Mouse (Mus musculus): Measurements from ENCODE around the gene Plxna2. TPM values are rescaled to one million over a fixed set of nuclear protein-coding genes. Genes with fewer than 3 reads are reported as not detected.

Gene Plxna2
- polyA plus RNA-seq, 1 experiment from 2014 or later, result 48.3 TPM

DNA sequence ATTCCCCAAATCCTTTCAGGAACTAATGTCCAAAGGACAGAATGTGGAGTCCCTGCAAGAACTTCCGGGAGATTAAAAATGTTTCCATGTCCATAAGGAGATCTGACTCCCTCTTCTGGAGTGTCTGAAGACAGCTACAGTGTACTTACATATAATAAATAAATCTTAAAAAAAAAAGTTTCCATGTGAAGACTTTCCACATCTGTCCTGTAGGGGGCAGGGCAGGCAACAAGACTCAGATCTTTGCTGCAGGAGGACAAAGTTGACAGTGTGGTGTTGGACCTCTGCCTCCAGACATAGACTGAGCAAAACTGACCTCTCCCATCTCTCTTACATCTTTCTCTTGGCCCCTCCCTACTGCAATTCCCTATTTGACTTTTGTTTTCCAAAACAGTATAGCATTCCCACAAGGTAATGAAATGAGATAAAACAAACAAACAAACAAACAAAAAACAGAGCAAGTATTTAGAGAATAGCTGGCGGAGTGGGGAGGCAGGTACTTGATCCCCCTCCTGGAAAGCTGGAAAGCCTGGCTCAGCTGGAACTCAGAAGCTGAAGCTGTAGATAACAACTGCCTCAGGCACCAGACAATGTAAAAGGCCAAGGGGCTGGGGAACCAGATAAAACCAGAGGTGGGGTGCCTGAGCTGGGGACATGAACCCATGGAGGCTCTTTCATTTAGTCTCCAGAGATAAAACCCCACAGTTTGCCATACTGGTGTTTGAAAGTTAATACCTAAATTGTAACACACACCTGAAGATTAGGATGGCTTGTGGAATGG, 143.6 kb downstream of the Plxna2 start:
- Histone ChIP-seq H3K4me1 (replicated peaks; ENCODE audit: control insufficient read depth, insufficient read depth, low read length) (no peaks in the 10 kb centered on the region), H3K4me2 (replicated peaks) (no peak overlapping the region), H3K4me3 (replicated peaks; ENCODE audit: low read length) (no peak overlapping the region), H3K27me3 (ENCODE audit: control insufficient read depth, insufficient read depth, low read length) (no peaks in the 10 kb centered on the region), H3K9me3 (ENCODE audit: control insufficient read depth, low read length) (no peaks in the 10 kb centered on the region), H3K27ac (no peak overlapping the region), H3K36me3 (replicated peaks; ENCODE audit: control insufficient read depth, insufficient read depth) (peaks cover 87% of the 10 kb centered on the region), H3K9ac (no peak overlapping the region)
- ATAC-seq (ENCODE audit: low FRiP score) (no peak), DNase-seq (ENCODE audit: low spot score) (no peak)
- WGBS, result 90% methylated on average over 2 of the region's 2 CpGs

DNA sequence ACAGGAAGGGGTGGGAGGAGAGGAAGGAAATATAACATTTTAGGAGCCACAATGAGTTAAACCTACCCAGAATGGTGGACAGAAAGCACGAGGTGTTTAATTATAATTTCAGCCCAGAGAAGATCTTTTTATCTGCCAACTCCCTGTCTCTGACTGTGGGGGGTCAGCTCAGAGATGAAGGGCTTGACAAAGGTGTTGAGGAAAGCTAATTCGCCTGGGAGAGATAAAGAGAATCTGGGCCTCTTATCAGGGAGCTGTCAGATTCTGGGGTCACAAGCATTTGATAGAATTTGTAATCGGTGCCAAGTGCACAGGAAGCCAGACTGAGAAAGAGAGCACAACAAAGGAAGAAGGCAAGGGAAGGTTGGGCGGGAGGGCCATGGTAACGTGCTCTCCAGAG, 144.9 kb downstream of the Plxna2 start:
- no peaks in the 10 kb centered on the region for H3K27me3 ChIP-seq (ENCODE audit: control insufficient read depth, insufficient read depth, low read length)
- ATAC-seq (ENCODE audit: low FRiP score) (no peak), DNase-seq (ENCODE audit: low spot score) (no peak)
- 76% methylated on average over 5 of the region's 5 CpGs for WGBS
- no peak overlapping the region for H3K4me3 ChIP-seq (replicated peaks; ENCODE audit: low read length)
- no peak overlapping the region for H3K9ac ChIP-seq
- no peaks in the 10 kb centered on the region for H3K4me1 ChIP-seq (replicated peaks; ENCODE audit: control insufficient read depth, insufficient read depth, low read length)
- H3K36me3 ChIP-seq (replicated peaks; ENCODE audit: control insufficient read depth, insufficient read depth), result peaks cover 90% of the 10 kb centered on the region
- no peaks in the 10 kb centered on the region for H3K9me3 ChIP-seq (ENCODE audit: control insufficient read depth, low read length)
- H3K27ac ChIP-seq, result no peak overlapping the region
- no peak overlapping the region for H3K4me2 ChIP-seq (replicated peaks)

DNA sequence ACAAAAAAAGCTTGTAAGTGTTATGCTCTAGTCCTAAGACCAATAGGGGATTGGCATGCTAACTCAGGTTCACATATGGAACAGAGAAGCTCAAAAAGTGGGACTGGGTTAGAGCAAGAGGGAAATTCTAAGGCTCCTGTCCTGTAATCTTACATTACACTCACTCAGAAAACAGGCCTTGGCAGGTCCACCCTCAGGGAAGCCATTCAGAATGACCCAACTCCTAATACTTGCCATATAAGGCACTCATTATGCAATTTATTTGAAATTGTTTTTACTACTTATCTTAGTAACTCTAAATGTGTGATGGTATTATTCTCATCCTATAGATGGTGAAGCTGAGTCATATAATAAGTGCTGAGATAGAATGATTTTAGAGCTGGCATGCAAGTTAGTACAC, 146.9 kb downstream of the Plxna2 start:
- H3K9me3 ChIP-seq (ENCODE audit: control insufficient read depth, low read length), result no peaks in the 10 kb centered on the region
- no peak overlapping the region for H3K4me3 ChIP-seq (replicated peaks; ENCODE audit: low read length)
- peaks cover 87% of the 10 kb centered on the region for H3K36me3 ChIP-seq (replicated peaks; ENCODE audit: control insufficient read depth, insufficient read depth)
- no peak overlapping the region for H3K9ac ChIP-seq
- H3K27ac ChIP-seq, result no peak overlapping the region
- no peak for ATAC-seq (ENCODE audit: low FRiP score)
- H3K27me3 ChIP-seq (ENCODE audit: control insufficient read depth, insufficient read depth, low read length), result no peaks in the 10 kb centered on the region
- H3K4me1 ChIP-seq (replicated peaks; ENCODE audit: control insufficient read depth, insufficient read depth, low read length), result no peaks in the 10 kb centered on the region
- no peak for DNase-seq (ENCODE audit: low spot score)
- no peak overlapping the region for H3K4me2 ChIP-seq (replicated peaks)

DNA sequence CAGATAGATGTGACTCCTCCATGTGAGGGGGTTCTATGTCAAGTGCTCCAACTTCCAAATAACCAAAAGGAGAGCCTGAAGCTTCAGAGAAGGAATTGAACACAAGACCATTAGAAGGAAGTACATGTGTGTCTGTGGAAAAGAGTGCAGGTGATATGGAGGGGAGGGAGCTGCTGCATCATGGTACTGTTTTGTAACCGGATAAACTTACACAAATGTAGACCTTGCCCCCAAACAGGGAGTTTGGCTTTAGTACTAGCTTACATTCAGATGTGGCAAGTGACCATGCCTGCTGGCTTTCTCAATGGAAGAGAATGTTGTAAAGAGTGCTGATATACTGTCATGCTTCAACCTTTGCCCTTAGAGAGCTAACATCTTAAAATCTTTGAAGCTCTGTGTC, 150.8 kb downstream of the Plxna2 start:
- no peak for DNase-seq (ENCODE audit: low spot score)
- Histone ChIP-seq H3K27ac (no peak overlapping the region), H3K4me1 (replicated peaks; ENCODE audit: control insufficient read depth, insufficient read depth, low read length) (no peaks in the 10 kb centered on the region), H3K36me3 (replicated peaks; ENCODE audit: control insufficient read depth, insufficient read depth) (peaks cover 64% of the 10 kb centered on the region), H3K27me3 (ENCODE audit: control insufficient read depth, insufficient read depth, low read length) (no peaks in the 10 kb centered on the region), H3K4me3 (replicated peaks; ENCODE audit: low read length) (no peak overlapping the region), H3K9me3 (ENCODE audit: control insufficient read depth, low read length) (no peaks in the 10 kb centered on the region), H3K4me2 (replicated peaks) (no peak overlapping the region), H3K9ac (no peak overlapping the region)
- 90% methylated on average over 1 of the region's 1 CpGs for WGBS
- no peak for ATAC-seq (ENCODE audit: low FRiP score)

DNA sequence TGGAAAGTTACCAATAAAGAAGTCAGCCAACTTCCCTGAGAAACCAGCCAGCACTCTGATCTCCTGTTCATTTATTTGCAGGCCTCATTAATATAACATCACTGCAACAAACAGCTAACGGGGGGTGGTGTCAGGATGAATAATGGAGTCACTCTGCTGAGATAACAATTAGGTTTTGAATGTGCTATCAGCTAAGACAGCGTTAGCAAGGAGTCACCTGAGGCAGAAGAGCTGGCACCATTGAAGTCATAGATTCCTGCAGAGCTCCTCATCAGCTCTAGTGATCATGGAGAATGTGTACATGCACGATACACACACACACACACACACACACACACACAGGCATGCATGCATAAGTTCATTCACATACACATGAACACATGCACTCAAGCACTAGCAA, 154.0 kb downstream of the Plxna2 start:
- DNase-seq (ENCODE audit: low spot score), result no peak
- Histone ChIP-seq H3K27ac (no peak overlapping the region), H3K4me3 (replicated peaks; ENCODE audit: low read length) (no peak overlapping the region), H3K36me3 (replicated peaks; ENCODE audit: control insufficient read depth, insufficient read depth) (peaks cover 60% of the 10 kb centered on the region), H3K27me3 (ENCODE audit: control insufficient read depth, insufficient read depth, low read length) (no peaks in the 10 kb centered on the region), H3K4me2 (replicated peaks) (no peak overlapping the region), H3K9me3 (ENCODE audit: control insufficient read depth, low read length) (no peaks in the 10 kb centered on the region), H3K4me1 (replicated peaks; ENCODE audit: control insufficient read depth, insufficient read depth, low read length) (no peaks in the 10 kb centered on the region), H3K9ac (no peak overlapping the region)
- WGBS, result 39% methylated on average over 3 of the region's 3 CpGs
- no peak for ATAC-seq (ENCODE audit: low FRiP score)

DNA sequence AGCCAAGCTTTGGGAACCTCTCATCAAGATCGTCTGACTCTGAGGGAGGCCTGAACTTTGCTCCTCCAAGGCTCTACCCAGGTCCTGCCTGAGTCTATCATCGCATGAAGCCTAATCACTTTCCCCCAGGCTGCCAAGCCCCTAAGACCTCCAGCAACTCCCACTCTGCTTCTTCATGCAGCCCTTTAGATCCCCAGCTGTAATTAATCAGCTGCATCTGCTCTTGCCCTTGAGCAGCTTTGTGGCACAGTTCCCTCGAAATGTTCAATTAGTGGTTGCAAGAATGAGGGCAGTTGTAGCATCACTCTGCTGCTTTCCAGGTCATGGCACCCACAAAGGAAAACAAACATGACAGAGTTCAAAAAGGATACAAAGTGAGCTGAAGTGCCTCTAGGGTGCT, 155.9 kb downstream of the Plxna2 start:
- H3K36me3 ChIP-seq (replicated peaks; ENCODE audit: control insufficient read depth, insufficient read depth), result peaks cover 59% of the 10 kb centered on the region

DNA sequence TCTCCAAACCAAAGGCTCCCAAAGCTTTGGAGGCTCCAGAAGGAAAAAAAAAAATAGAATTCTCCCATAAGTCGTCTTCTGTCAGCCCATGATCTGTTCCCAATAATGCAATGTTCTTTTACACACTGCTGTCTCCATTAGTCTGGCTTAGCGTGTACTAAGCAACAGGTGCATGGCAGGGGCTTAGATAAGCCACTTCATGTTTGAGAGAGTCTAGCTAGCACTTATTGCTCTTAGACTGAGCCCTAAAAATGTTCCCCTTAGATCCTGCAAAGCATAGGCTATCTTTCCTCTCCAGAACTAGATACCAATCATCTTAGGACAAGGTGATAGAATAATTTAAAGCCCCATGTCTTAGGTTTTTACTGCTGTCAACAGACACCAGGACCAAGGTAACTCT, 156.3 kb downstream of the Plxna2 start:
- Histone ChIP-seq H3K27me3 (ENCODE audit: control insufficient read depth, insufficient read depth, low read length) (no peaks in the 10 kb centered on the region), H3K4me1 (replicated peaks; ENCODE audit: control insufficient read depth, insufficient read depth, low read length) (no peaks in the 10 kb centered on the region), H3K4me2 (replicated peaks) (no peak overlapping the region), H3K9ac (no peak overlapping the region), H3K27ac (no peak overlapping the region), H3K9me3 (ENCODE audit: control insufficient read depth, low read length) (no peaks in the 10 kb centered on the region), H3K36me3 (replicated peaks; ENCODE audit: control insufficient read depth, insufficient read depth) (peaks cover 59% of the 10 kb centered on the region), H3K4me3 (replicated peaks; ENCODE audit: low read length) (no peak overlapping the region)
- no peak for ATAC-seq (ENCODE audit: low FRiP score)
- DNase-seq (ENCODE audit: low spot score), result no peak
- WGBS, result 78% methylated on average over 2 of the region's 2 CpGs

More for the DNA sequence above, 155.9 kb downstream of the Plxna2 start:
- no peaks in the 10 kb centered on the region for H3K9me3 ChIP-seq (ENCODE audit: control insufficient read depth, low read length)
- H3K4me2 ChIP-seq (replicated peaks), result no peak overlapping the region
- H3K27ac ChIP-seq, result no peak overlapping the region
- DNase-seq (ENCODE audit: low spot score), result no peak
- no peak overlapping the region for H3K4me3 ChIP-seq (replicated peaks; ENCODE audit: low read length)
- no peak overlapping the region for H3K9ac ChIP-seq
- ATAC-seq (ENCODE audit: low FRiP score), result no peak
- WGBS, result 40% methylated on average over 3 of the region's 3 CpGs
- H3K4me1 ChIP-seq (replicated peaks; ENCODE audit: control insufficient read depth, insufficient read depth, low read length), result no peaks in the 10 kb centered on the region
- H3K27me3 ChIP-seq (ENCODE audit: control insufficient read depth, insufficient read depth, low read length), result no peaks in the 10 kb centered on the region

DNA sequence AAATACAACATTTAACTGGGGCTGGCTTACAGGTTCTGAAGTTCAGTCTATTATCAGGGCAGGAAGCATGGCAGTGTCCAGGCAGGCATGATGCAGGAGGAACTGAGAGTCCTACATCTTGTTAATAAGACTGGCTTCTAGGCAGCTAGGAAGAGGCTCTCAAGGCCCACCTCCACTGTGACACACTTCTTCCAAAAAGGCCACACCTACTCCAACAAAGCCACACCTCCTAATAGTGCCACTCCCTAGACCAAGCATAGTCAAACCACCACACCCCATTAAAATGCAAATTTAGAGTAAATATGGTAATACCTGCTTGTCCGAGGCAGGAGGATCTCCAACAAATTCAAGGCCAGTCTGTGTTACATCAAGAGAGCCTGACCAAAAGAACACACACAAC, 156.7 kb downstream of the Plxna2 start:
- no peaks in the 10 kb centered on the region for H3K4me1 ChIP-seq (replicated peaks; ENCODE audit: control insufficient read depth, insufficient read depth, low read length)
- no peak overlapping the region for H3K27ac ChIP-seq
- peaks cover 60% of the 10 kb centered on the region for H3K36me3 ChIP-seq (replicated peaks; ENCODE audit: control insufficient read depth, insufficient read depth)
- H3K4me3 ChIP-seq (replicated peaks; ENCODE audit: low read length), result no peak overlapping the region
- no peak overlapping the region for H3K9ac ChIP-seq
- no peak for ATAC-seq (ENCODE audit: low FRiP score)
- no peak overlapping the region for H3K4me2 ChIP-seq (replicated peaks)
- WGBS, result 71% methylated on average over 1 of the region's 1 CpGs
- no peaks in the 10 kb centered on the region for H3K9me3 ChIP-seq (ENCODE audit: control insufficient read depth, low read length)
- no peaks in the 10 kb centered on the region for H3K27me3 ChIP-seq (ENCODE audit: control insufficient read depth, insufficient read depth, low read length)
- no peak for DNase-seq (ENCODE audit: low spot score)

DNA sequence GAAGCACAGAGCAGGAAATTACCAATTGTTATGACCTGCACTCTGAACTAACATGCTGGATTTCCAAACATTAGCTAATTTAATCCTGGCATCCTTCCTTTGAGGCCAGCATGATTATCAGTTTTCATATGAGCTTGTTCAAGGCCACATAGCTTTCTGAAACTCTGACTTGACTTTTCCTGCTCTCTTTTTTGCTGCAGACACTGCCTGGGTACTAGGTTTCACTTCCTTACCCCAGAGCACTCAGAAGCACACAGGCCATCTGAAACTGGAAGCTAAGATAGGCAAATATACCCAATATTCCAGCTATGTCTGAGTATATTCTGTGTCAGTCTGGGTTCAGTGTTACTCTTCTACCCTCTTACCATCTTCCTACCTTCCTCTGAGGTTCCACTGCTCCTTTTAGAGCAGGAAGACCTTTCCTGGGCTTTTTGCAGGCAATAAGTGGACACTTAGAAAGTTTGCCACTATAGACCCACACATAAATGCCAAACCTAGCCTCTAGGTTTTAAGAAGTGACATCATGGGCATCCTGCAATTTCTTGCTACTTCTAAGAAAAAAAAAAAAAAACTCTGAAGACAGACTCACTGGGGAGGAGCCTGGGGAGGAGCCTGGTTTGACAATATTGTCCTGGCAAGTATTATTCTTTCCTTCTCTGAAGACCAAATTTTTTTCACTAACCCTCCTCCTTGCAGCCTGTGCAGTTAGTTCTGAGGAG, 157.8 kb downstream of the Plxna2 start:
- DNase-seq (ENCODE audit: low spot score) (no peak), ATAC-seq (ENCODE audit: low FRiP score) (no peak)
- H3K36me3 ChIP-seq (replicated peaks; ENCODE audit: control insufficient read depth, insufficient read depth), result peaks cover 65% of the 10 kb centered on the region
- no peaks in the 10 kb centered on the region for H3K9me3 ChIP-seq (ENCODE audit: control insufficient read depth, low read length)
- H3K4me1 ChIP-seq (replicated peaks; ENCODE audit: control insufficient read depth, insufficient read depth, low read length), result peaks cover 6% of the 10 kb centered on the region; the same call in 1 of the 2 replicates
- no peak overlapping the region for H3K4me2 ChIP-seq (replicated peaks)
- H3K27me3 ChIP-seq (ENCODE audit: control insufficient read depth, insufficient read depth, low read length), result no peaks in the 10 kb centered on the region
- no peak overlapping the region for H3K27ac ChIP-seq
- H3K9ac ChIP-seq, result no peak overlapping the region
- no peak overlapping the region for H3K4me3 ChIP-seq (replicated peaks; ENCODE audit: low read length)

Data from hindbrain, embryonic 14.5 days (tissue).